Mouse (Mus musculus) spleen, adult 12 weeks (tissue): ENCODE results near the gene Shmt2.

ENCODE experiments used
- DNase-seq: peaks from one replicate; pipeline ENCODE4 v3.0.0; 2022; ENCODE audit warnings: low spot score

Gene Shmt2

DNA sequence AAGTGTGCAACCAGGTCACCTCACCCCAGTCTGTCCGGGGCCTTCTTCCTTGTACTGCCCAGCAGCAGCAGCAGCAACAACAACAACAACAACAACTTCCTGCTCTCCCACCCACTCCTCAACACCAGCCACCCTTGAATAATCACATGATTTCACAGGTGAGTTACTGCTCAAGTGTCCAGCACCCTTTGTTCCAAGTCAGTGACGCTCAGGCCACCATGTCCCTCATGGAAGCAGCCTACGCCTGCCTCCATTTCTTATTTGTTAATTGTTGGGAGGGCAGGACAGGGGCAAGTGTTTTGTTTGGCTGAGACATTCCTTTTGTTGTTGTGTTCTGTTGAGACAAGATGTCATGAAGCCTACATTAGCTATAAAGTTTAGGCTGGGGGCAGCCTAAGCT, 45.7 kb downstream of the Shmt2 start:
- no peak for DNase-seq

- no peak for DNase-seq
These were observed 47.1 kb downstream of the Shmt2 start for GRCm38 (mm10) chr10:127475175-127475574.

DNA sequence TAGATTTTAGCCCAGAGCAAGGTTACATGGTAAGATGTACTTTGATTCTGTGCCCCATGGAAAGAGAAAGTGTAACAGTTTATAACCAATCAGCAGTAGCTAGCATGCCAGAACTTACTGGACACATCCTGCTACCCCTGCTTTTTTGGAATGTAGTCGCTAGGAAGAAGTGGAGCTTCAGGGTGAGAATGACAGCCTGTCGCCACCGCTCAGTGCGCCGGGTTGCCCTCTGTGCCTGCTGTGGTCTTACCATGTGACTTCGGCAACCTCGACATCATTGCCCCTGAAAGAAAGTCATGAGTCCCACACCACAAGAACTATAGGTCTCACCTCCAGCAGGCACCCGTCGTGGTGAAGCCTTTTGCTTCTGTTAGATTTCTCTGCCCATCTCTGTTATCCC, 49.5 kb downstream of the Shmt2 start:
- DNase-seq: no peak

DNA sequence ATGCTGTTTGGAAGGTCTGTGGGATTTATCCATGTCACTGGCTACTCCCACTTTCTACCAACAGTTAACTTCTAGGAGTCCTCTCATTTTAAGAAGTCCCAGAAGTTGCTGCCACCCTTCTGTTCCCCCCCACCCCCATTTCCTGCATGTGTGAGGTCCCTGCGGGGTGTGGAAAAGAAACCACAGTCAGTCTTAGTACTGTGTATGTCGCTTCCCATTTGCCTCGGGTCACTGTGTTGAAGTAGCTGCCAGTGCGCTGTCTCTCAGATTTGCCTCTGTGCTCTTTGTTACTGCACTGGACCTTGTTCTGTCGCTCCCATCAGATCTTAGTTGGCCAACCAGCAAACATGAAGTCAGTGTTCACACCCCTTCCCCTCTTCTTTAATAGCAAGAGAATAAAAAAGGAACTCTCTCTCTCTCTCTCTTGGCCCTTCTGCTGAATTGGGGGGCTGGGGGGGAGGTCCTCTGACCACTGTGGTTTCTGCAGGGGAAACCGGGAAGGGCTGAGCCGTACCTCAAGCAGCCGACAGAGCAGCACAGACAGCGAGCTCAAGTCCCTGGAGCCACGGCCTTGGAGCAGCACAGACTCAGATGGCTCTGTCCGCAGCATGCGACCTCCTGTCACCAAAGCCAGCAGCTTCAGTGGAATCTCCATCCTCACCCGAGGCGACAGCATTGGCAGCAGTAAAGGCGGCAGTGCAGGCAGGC, 50.8 kb downstream of the Shmt2 start:
- DNase-seq: no peak
